Comparison of ENCODE assay signal across 37 mouse cellular contexts in the genomic region with DNA sequence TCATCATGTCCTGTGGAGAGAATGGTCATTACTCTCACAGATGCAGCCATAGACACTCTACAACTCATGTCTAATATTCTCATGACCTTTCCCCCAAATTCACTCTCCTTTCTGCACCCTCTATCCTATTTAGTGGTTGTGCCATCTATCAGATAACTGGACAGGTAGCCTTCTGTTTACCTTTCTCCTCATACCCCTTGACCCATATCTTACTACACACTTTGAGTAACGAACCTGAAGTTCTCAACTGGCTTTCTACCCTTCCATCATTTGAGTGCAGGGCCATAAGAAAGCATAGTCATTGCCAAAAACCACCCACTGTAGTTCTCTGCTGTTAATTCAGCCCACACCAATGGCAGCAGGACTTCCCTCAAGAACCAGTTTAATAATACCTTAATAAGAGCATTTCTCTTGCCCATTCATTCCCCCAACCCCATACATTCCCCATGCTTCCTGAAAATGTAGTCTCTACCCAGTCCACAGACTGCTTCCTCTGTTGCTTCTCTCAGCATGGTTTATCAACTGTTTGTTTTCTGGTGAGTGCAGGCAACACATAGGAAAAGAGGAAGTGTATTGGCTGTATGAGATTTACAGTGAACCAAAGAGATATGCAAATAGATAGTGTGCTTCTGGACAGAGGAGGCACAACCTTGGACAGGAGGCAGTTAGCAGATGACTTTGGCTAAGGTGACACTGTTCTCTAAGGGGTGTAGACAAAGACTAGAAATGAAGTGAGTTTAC. TPM values are rescaled to one million over a fixed set of nuclear protein-coding genes. Genes with fewer than 3 reads are reported as not detected.
DNase-seq lines count a peak whose midpoint lies in the region; ATAC-seq and TF ChIP-seq lines count a peak whose summit lies in the region.
"Had no signal": no experiment of that assay in that cellular context is flagged by ENCODE, and none has a peak within 500 bp of the region (broad histone marks: within the 10 kb centered on the region; RNA-seq: fewer than 3 reads in every experiment).

No protein-coding gene starts in this region.

- no peak overlapping the region for H3K4me2 ChIP-seq in liver, postnatal 0 days (ENCODE audit: low read depth, low read length)
- H3K4me2 ChIP-seq: forebrain, embryonic 12.5 days; heart, embryonic 12.5 days; limb, embryonic 13.5 days; lung, embryonic 15.5 days; midbrain, embryonic 13.5 days; neural tube, embryonic 13.5 days had no signal

- 49% methylated on average over 1 of the region's 1 CpGs for WGBS in liver, postnatal 0 days (ENCODE audit: insufficient replicate concordance)

- no peak for TF ChIP-seq CTCF in liver, postnatal 0 days (IDR thresholded peaks at IDR 0.05; ENCODE audit: low read depth)

- no peaks in the 10 kb centered on the region for H3K27me3 ChIP-seq in liver, postnatal 0 days (ENCODE audit: insufficient read depth, low read length)
- H3K27me3 ChIP-seq: forebrain, embryonic 12.5 days; heart, embryonic 12.5 days; limb, embryonic 13.5 days; lung, embryonic 15.5 days; midbrain, embryonic 13.5 days; neural tube, embryonic 13.5 days had no signal

- H3K9ac ChIP-seq in liver, postnatal 0 days (replicated peaks): no peak overlapping the region
- H3K9ac ChIP-seq: forebrain, embryonic 12.5 days; forebrain, postnatal 0 days; heart, embryonic 12.5 days; limb, embryonic 13.5 days; liver, embryonic 14.5 days; lung, embryonic 15.5 days; midbrain, embryonic 13.5 days; neural tube, embryonic 13.5 days had no signal

- DNase-seq in liver, postnatal 0 days: no peak
- no peak for DNase-seq in liver
- no peak for DNase-seq in retina, postnatal 1 day
- no peak for DNase-seq in right cerebral cortex, postnatal 36 days (ENCODE audit: low spot score in 2 of 2)
- no peak for DNase-seq in frontal cortex, postnatal 25 days (ENCODE audit: low spot score in 2 of 2)
- DNase-seq: adrenal gland, postnatal 25 days; cerebellum, adult 11-12 months; forebrain, postnatal 0 days; gastrocnemius, postnatal 25 days; heart, adult 2 months; kidney, adult 2 months; kidney, postnatal 36 days; right cerebral cortex, postnatal 4 days; thymus, adult 2 months; thymus, postnatal 36 days had no signal

- H3K4me3 ChIP-seq in liver, postnatal 0 days (ENCODE audit: low read depth, low read length): no peak overlapping the region
- H3K4me3 ChIP-seq: erythroblast, embryonic 14.5 days; forebrain, embryonic 12.5 days; heart, adult 2 months; heart, embryonic 12.5 days; hindbrain, embryonic 10.5 days; layer of hippocampus, adult 2 months; limb, embryonic 13.5 days; lung, embryonic 15.5 days; megakaryocyte, embryonic 14.5 days; midbrain, embryonic 13.5 days; neural tube, embryonic 13.5 days had no signal

- ATAC-seq in liver, postnatal 0 days: peak; percentile 78
- peak; percentile 89 for ATAC-seq in common myeloid progenitor, adult 5-6 weeks (replicated peaks; ENCODE audit: low read depth, poor library complexity, severe bottlenecking)
- ATAC-seq in megakaryocyte, adult 5-6 weeks (ENCODE audit: poor library complexity, severe bottlenecking): peak; percentile 45; the same call in 1 of the 2 replicates

- TF ChIP-seq EP300 in liver, postnatal 0 days (IDR thresholded peaks at IDR 0.05; ENCODE audit: low read depth): 0 out of 2 replicates have a peak, but pooled peaks have one; percentile 22

- no peaks in the 10 kb centered on the region for H3K36me3 ChIP-seq in liver, postnatal 0 days (replicated peaks; ENCODE audit: insufficient read depth, low read length)
- H3K36me3 ChIP-seq: forebrain, embryonic 12.5 days; hindbrain, embryonic 10.5 days; limb, embryonic 13.5 days; neural tube, embryonic 13.5 days had no signal

- H3K4me1 ChIP-seq in liver, postnatal 0 days (ENCODE audit: insufficient read depth): no peaks in the 10 kb centered on the region
- H3K4me1 ChIP-seq: forebrain, embryonic 12.5 days; hindbrain, embryonic 10.5 days; limb, embryonic 13.5 days; lung, embryonic 15.5 days; midbrain, embryonic 13.5 days; neural tube, embryonic 13.5 days had no signal

- no peak overlapping the region for H3K27ac ChIP-seq in liver, postnatal 0 days (ENCODE audit: low read depth)
- H3K27ac ChIP-seq: forebrain, embryonic 12.5 days; heart, adult 2 months; hindbrain, embryonic 10.5 days; layer of hippocampus, adult 2 months; limb, embryonic 13.5 days; liver, embryonic 14.5 days; lung, embryonic 15.5 days; midbrain, embryonic 13.5 days; neural tube, embryonic 13.5 days had no signal

- H3K9me3 ChIP-seq in liver, postnatal 0 days (ENCODE audit: low read length): no peaks in the 10 kb centered on the region
- H3K9me3 ChIP-seq: forebrain, embryonic 12.5 days; heart, embryonic 12.5 days; hindbrain, embryonic 10.5 days; limb, embryonic 13.5 days; lung, embryonic 15.5 days; megakaryocyte, embryonic 14.5 days; midbrain, embryonic 13.5 days; neural tube, embryonic 13.5 days had no signal

RNA-seq across cellular contexts. Expression of a gene that starts 44.3 kb away (rescaled TPM):
- 6.9 and 7.7 TPM in 2 replicates for polyA plus RNA-seq in liver, postnatal 0 days (2015; fragmentation: Nextera tagmentation; extraction: Ambion mirVana)
- total RNA-seq in common myeloid progenitor, adult 5-6 weeks (2017): 0.87 and 2.0 TPM in 2 replicates
- total RNA-seq in megakaryocyte, adult 5-6 weeks (2015): not detected in 2 replicates
- total RNA-seq in megakaryocyte, adult 5-6 weeks (2017): not detected in 2 replicates
- polyA plus RNA-seq: erythroblast, embryonic 14.5 days had no signal

RNA-seq across cellular contexts. Expression of a gene that starts 48.1 kb away (rescaled TPM):
- 0.64 and 1.1 TPM in 2 replicates for polyA plus RNA-seq in liver, postnatal 0 days (2015; fragmentation: Nextera tagmentation; extraction: Ambion mirVana)
- not detected in 2 replicates for total RNA-seq in common myeloid progenitor, adult 5-6 weeks (2017)
- total RNA-seq in megakaryocyte, adult 5-6 weeks (2015): not detected in 2 replicates
- total RNA-seq in megakaryocyte, adult 5-6 weeks (2017): not detected in 2 replicates
- total RNA-seq: adrenal gland, postnatal 25 days; ES-E14; forebrain, postnatal 0 days; gastrocnemius, postnatal 25 days; heart, adult 2 months; layer of hippocampus, adult 2 months; layer of hippocampus, postnatal 25 days; left cerebral cortex, adult 8-10 months; left cerebral cortex, postnatal 36 days had no signal
- polyA plus RNA-seq: cortical plate, adult 2 months; embryonic facial prominence, embryonic 14.5 days; erythroblast, embryonic 14.5 days; forebrain, embryonic 12.5 days; forebrain, postnatal 0 days; heart, adult 2 months; heart, embryonic 12.5 days; heart, postnatal 0 days; hindbrain, embryonic 10.5 days; hindbrain, embryonic 16.5 days; kidney, adult 2 months; limb, embryonic 13.5 days; liver, embryonic 14.5 days; lung, embryonic 15.5 days; neural tube, embryonic 13.5 days; spleen, adult 2 months had no signal

RNA-seq across cellular contexts. Expression of a gene that starts 54.2 kb away (rescaled TPM):
- 8.6 and 9.3 TPM in 2 replicates for polyA plus RNA-seq in liver, postnatal 0 days (2015; fragmentation: Nextera tagmentation; extraction: Ambion mirVana)
- total RNA-seq in common myeloid progenitor, adult 5-6 weeks (2017): not detected in 2 replicates
- not detected in 2 replicates for total RNA-seq in megakaryocyte, adult 5-6 weeks (2015)
- not detected in 2 replicates for total RNA-seq in megakaryocyte, adult 5-6 weeks (2017)
- total RNA-seq: ES-E14; gastrocnemius, postnatal 25 days; heart, adult 2 months had no signal
- polyA plus RNA-seq: embryonic facial prominence, embryonic 14.5 days; erythroblast, embryonic 14.5 days; heart, adult 2 months; hindbrain, embryonic 10.5 days; kidney, adult 2 months; midbrain, embryonic 13.5 days; spleen, adult 2 months had no signal
